Mouse (Mus musculus) adrenal gland (tissue): ENCODE measurements around the gene Shroom3.

Experiments used
- intact Hi-C: fragments of 180-260 bp; cut with DNase I; formaldehyde crosslinking; loops from one replicate; pipeline ENCODE4 v1.15.1; 2025

Gene Shroom3

GRCm38 (mm10) chr5:92886141-92886540 lies 202.9 kb downstream of the Shroom3 start:
- intact Hi-C loops: no loop called here

GRCm38 (mm10) chr5:92887501-92887900 lies 204.3 kb downstream of the Shroom3 start:
- intact Hi-C loops: no loop called here

- intact Hi-C loops: no loop called here
Observed at GRCm38 (mm10) chr5:92888628-92889241, 205.5 kb downstream of the Shroom3 start.

- intact Hi-C loops: no loop called here
Observed at GRCm38 (mm10) chr5:92890902-92891301, 207.7 kb downstream of the Shroom3 start.

- intact Hi-C loops: no loop called here
Observed at GRCm38 (mm10) chr5:92893284-92893683, 210.0 kb downstream of the Shroom3 start.

GRCm38 (mm10) chr5:92893711-92894110 lies 210.5 kb downstream of the Shroom3 start:
- intact Hi-C loops: no loop called here

- intact Hi-C loops: loop anchor here (5.0 kb wide), 1 partner anchor 36 kb away; no protein-coding TSS in a partner anchor
Observed at GRCm38 (mm10) chr5:92895877-92896276, 212.6 kb downstream of the Shroom3 start.

GRCm38 (mm10) chr5:92896725-92897280 lies 213.6 kb downstream of the Shroom3 start:
- intact Hi-C loops: loop anchor here (5.0 kb wide), 1 partner anchor 35 kb away; no protein-coding TSS in a partner anchor

GRCm38 (mm10) chr5:92897766-92898745 lies 214.8 kb downstream of the Shroom3 start:
- intact Hi-C loops: loop anchor here (5.0 kb wide), 1 partner anchor 34 kb away; no protein-coding TSS in a partner anchor

GRCm38 (mm10) chr5:92900470-92900869 lies 217.2 kb downstream of the Shroom3 start:
- intact Hi-C loops: no loop called here

GRCm38 (mm10) chr5:92901870-92902269 lies 218.6 kb downstream of the Shroom3 start:
- intact Hi-C loops: no loop called here

GRCm38 (mm10) chr5:92905146-92905545 lies 221.9 kb downstream of the Shroom3 start:
- intact Hi-C loops: no loop called here

- intact Hi-C loops: no loop called here
Observed at GRCm38 (mm10) chr5:92905594-92906008, 222.4 kb downstream of the Shroom3 start.

- intact Hi-C loops: no loop called here
Observed at GRCm38 (mm10) chr5:92908227-92908626, 225.0 kb downstream of the Shroom3 start.

- intact Hi-C loops: no loop called here
Observed at GRCm38 (mm10) chr5:92910838-92911237, 227.6 kb downstream of the Shroom3 start.

GRCm38 (mm10) chr5:92915421-92915820 lies 232.2 kb downstream of the Shroom3 start:
- intact Hi-C loops: no loop called here

GRCm38 (mm10) chr5:92917755-92918154 lies 234.5 kb downstream of the Shroom3 start:
- intact Hi-C loops: no loop called here

GRCm38 (mm10) chr5:92918170-92918569 lies 234.9 kb downstream of the Shroom3 start:
- intact Hi-C loops: no loop called here

- intact Hi-C loops: no loop called here
Observed at GRCm38 (mm10) chr5:92918866-92919265, 235.6 kb downstream of the Shroom3 start.

- intact Hi-C loops: no loop called here
Observed at GRCm38 (mm10) chr5:92919390-92919789, 236.2 kb downstream of the Shroom3 start.

GRCm38 (mm10) chr5:92920984-92921383 lies 237.7 kb downstream of the Shroom3 start:
- intact Hi-C loops: no loop called here

GRCm38 (mm10) chr5:92921728-92922127 lies 238.5 kb downstream of the Shroom3 start:
- intact Hi-C loops: no loop called here
